Mouse (Mus musculus) bone marrow, adult 2 months (tissue): ENCODE data around the gene Nid2.

Experiments
- CTCF ChIP-seq: fragments of 200-500 bp; IDR thresholded peaks from 2 replicates; pipeline ENCODE4 v1.5.1; 2011; ENCODE audit warnings: low read length, control low read depth; ENCODE audit not compliant: control insufficient read depth, insufficient read depth
- POLR2A ChIP-seq: fragments of 200-500 bp; IDR thresholded peaks from 2 replicates; pipeline ENCODE4 v1.6.1; 2011; ENCODE audit warnings: low read depth, mild to moderate bottlenecking, control low read depth, low read length, borderline replicate concordance; ENCODE audit not compliant: control insufficient read depth

DNA sequence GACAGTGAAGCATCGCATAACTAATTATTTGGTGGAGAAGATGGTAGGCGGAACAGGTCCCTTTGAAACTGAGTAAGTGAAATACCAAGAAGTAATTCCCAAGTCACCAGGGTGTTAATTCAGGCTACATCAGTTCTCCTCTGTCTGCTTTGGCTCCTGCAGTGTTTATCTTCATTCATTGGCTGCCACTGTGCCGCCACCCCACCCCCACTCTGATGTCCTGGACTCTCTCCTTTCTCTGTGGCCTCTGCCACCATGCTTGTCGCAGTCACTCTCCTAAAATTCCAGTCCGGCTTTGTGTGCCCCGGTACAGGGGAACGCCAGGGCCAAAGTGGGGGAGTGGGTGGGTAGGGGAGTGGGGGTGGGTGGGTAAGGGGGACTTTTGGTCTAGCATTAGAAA, 9.7 kb downstream of the Nid2 start:
- no peak for TF ChIP-seq CTCF
- TF ChIP-seq POLR2A: no peak
